Mouse (Mus musculus) lung, embryonic 16.5 days (tissue): ENCODE results near the gene Patl2. TPM values are rescaled to one million over a fixed set of nuclear protein-coding genes. Genes with fewer than 3 reads are reported as not detected.

Source experiments
- ATAC-seq: fragments of 200-750 bp; cut with Nextera tagmentation; 2 replicates; pipeline ENCODE4 v1.8.0; 2017; ENCODE audit warnings: low read depth, mild to moderate bottlenecking, moderate library complexity
- H3K27ac ChIP-seq: fragments of 300-500 bp; sonication (generic); 2 replicates; pipeline ENCODE4 v1.5.1; 2014; ENCODE audit warnings: mild to moderate bottlenecking, control low read depth, low read length
- H3K27me3 ChIP-seq: fragments of 300-500 bp; sonication (generic); 2 replicates; pipeline ENCODE4 v1.6.1; 2014; ENCODE audit warnings: low read depth, low read length, mixed read lengths; ENCODE audit not compliant: control insufficient read depth, insufficient read depth
- H3K36me3 ChIP-seq: fragments of 300-500 bp; sonication (generic); 2 replicates; pipeline ENCODE4 v1.6.1; 2014; ENCODE audit warnings: low read length; ENCODE audit not compliant: control insufficient read depth, insufficient read depth
- H3K4me1 ChIP-seq: fragments of 300-500 bp; sonication (generic); replicated peaks from 2 replicates; pipeline ENCODE4 v1.6.1; 2014; ENCODE audit warnings: low read length, mixed read lengths; ENCODE audit not compliant: control insufficient read depth, insufficient read depth
- H3K4me2 ChIP-seq: fragments of 300-500 bp; sonication (generic); 2 replicates; pipeline ENCODE4 v1.6.1; 2014; ENCODE audit warnings: low read depth, low read length, control low read depth
- H3K4me3 ChIP-seq: fragments of 300-500 bp; sonication (generic); 2 replicates; pipeline ENCODE4 v1.5.1; 2014; ENCODE audit warnings: mild to moderate bottlenecking, low read length, control low read depth
- H3K9ac ChIP-seq: fragments of 300-500 bp; sonication (generic); 2 replicates; pipeline ENCODE4 v1.6.1; 2014; ENCODE audit warnings: low read length, control low read depth
- H3K9me3 ChIP-seq: fragments of 300-500 bp; sonication (generic); 2 replicates; pipeline ENCODE4 v1.6.1; 2016; ENCODE audit warnings: low read length; ENCODE audit not compliant: control insufficient read depth
- WGBS: fragments of 180-500 bp; shearing (Covaris S2); extraction: QIAGEN DNeasy Blood & Tissue Kit; methylation state at CpG from one replicate; pipeline ENCODE4 v1.1.7; 2014; 5-methylcytosine and 5-hydroxymethylcytosine counted together
- polyA plus RNA-seq: library from polyadenylated mRNA; unstranded; fragments of >200 nt; fragmentation: Nextera tagmentation; extraction: Ambion mirVana; gene quantifications from 2 replicates; pipeline ENCODE4 v1.2.1, GENCODE M21; 2015

The Patl2 gene
- polyA plus RNA-seq, 1 experiment from 2014 or later, result not detected

GRCm38 (mm10) chr2:122186751-122187150 is 762 bp upstream of the Patl2 start:
- H3K4me3 ChIP-seq, result no peak overlapping the region
- H3K27ac ChIP-seq, result no peak overlapping the region
- no peaks in the 10 kb centered on the region for H3K9me3 ChIP-seq
- 95% methylated on average over 3 of the region's 3 CpGs for WGBS
- H3K9ac ChIP-seq, result no peak overlapping the region
- ATAC-seq, result no peak
- no peaks in the 10 kb centered on the region for H3K4me1 ChIP-seq
- H3K27me3 ChIP-seq, result no peaks in the 10 kb centered on the region
- H3K36me3 ChIP-seq, result no peaks in the 10 kb centered on the region
- H3K4me2 ChIP-seq, result no peak overlapping the region

DNA sequence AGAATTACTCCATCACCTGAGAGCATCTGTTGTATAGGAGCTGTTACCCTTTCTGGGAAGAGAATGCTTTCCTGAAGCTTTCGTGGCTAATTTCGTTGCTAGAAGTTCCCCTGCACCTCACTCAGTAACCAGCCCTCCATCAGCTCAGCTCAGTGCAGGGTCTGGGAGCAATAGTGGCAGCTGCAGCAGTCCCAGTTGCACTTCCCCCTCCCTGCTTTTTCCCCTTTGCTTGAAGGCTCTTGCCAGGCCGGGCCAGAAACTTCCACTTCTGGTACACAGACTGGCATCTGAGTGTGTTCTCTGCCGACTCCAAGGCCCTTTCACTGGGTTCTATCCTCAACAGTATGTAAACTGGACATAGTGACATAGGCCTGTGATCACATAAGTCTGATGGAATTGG is 903 bp downstream of the Patl2 start:
- H3K36me3 ChIP-seq, result no peaks in the 10 kb centered on the region
- WGBS, result 69% methylated on average over 4 of the region's 4 CpGs
- no peak overlapping the region for H3K4me3 ChIP-seq
- no peak overlapping the region for H3K4me2 ChIP-seq
- no peaks in the 10 kb centered on the region for H3K9me3 ChIP-seq
- ATAC-seq, result no peak
- no peak overlapping the region for H3K9ac ChIP-seq
- no peaks in the 10 kb centered on the region for H3K27me3 ChIP-seq
- no peak overlapping the region for H3K27ac ChIP-seq
- H3K4me1 ChIP-seq, result no peaks in the 10 kb centered on the region

DNA sequence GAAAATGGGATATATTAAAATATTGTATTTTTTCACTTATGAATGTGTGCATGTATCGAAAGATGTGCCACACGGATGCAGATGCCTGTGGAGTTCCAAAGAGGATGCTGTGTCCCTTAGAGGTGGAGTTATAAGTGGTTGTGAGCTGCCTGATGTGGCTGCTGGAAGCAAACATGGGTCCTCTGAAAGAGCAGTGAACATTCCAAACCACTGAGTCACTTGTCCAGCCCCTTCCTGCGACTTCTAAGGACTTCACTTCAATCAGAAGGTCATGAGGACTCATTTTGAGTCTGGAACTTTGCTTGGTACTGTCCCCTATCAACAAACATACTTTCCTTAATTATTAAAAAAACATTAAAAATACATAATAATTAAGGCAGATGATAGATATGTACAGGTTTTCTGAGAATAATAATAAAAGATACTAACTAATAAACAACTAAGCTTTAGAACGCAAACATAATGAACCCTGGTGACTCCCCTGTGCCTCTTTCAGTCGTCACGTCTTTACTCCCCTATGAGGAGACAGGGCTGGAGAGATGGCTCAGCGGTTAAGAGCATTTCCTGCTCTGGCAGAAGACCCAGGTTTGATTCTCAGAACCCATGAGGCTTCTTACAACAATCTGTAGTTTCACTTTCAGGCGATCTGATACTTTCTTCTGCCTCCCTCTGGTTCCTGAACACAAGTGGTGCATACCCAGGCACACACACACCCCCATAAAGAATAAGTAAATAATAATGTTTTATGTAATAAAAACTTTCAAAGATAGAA is 5.8 kb downstream of the Patl2 start:
- Histone ChIP-seq H3K27ac (no peak overlapping the region), H3K27me3 (no peaks in the 10 kb centered on the region), H3K9me3 (no peaks in the 10 kb centered on the region), H3K4me2 (no peak overlapping the region), H3K4me3 (no peak overlapping the region), H3K4me1 (no peaks in the 10 kb centered on the region), H3K36me3 (no peaks in the 10 kb centered on the region), H3K9ac (no peak overlapping the region)
- 61% methylated on average over 8 of the region's 8 CpGs for WGBS
- ATAC-seq, result no peak

DNA sequence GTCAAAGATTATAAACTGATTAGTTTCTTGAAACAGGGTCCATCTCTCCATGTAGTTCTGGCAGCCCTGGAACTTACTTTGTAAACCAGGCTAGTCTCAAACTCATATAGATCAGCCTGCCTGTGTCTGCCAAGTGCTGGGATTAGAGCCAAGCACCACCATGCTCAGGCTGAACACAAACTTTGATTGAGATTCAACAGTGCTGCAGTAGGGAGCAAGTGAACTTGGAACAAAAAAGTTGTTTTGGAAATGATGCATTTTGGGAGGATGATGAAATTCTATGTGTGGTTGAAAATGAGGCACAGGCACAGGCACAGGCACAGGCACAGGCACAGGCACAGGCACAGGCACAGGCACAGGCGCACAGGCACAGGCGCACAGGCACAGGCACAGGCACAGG is 13.8 kb downstream of the Patl2 start:
- 90% methylated on average over 2 of the region's 2 CpGs for WGBS
- ATAC-seq, result peak; percentile 51; the same call in 1 of the 2 replicates
- H3K27ac ChIP-seq, result no peak overlapping the region
- H3K4me1 ChIP-seq, result no peaks in the 10 kb centered on the region
- H3K4me3 ChIP-seq, result no peak overlapping the region
- H3K4me2 ChIP-seq, result no peak overlapping the region
- no peaks in the 10 kb centered on the region for H3K27me3 ChIP-seq
- no peaks in the 10 kb centered on the region for H3K9me3 ChIP-seq
- H3K9ac ChIP-seq, result no peak overlapping the region
- H3K36me3 ChIP-seq, result no peaks in the 10 kb centered on the region

DNA sequence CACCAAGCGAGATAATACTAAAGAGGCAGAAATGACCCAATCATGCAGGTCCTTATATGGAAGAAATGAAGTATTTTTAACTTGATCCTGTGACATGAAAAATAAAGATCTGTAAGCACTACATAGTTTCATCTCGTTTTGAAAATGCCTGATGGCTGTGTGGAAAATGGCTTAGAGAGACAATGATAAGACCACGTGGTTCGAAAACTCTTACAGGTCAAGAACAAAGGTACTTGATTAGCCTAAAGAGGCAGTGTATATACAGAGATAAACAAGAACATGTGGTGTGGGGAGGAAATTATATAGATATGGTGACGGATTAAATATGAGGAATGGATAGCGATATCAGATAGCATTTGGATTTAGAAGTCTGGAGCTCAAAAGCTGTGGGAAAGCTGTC is 14.7 kb downstream of the Patl2 start:
- H3K27ac ChIP-seq, result no peak overlapping the region
- H3K36me3 ChIP-seq, result no peaks in the 10 kb centered on the region
- no peak overlapping the region for H3K4me2 ChIP-seq
- 70% methylated on average over 6 of the region's 6 CpGs for WGBS
- no peak overlapping the region for H3K9ac ChIP-seq
- H3K4me1 ChIP-seq, result no peaks in the 10 kb centered on the region
- ATAC-seq, result no peak
- H3K9me3 ChIP-seq, result no peaks in the 10 kb centered on the region
- H3K27me3 ChIP-seq, result no peaks in the 10 kb centered on the region
- H3K4me3 ChIP-seq, result no peak overlapping the region

DNA sequence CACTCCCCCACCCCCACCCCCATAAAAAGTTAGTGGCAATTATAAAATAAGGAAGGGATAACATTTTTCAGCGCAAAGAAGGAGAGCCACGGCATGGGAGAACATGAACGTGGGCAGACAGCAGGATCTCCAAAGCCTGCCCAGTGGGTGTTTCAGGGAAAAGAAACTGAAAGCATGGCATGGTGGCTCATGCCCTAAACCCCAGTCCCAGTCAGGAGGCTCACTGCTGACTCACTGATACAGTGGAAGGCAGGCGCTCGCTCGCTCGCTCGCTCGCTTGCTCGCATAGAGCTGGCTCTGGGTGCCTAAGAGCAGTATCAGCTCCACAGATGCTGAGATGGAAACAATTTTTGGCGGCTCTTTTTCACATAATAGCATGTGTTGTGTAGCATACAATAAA is 21.7 kb downstream of the Patl2 start:
- WGBS, result 79% methylated on average over 11 of the region's 11 CpGs
- Histone ChIP-seq H3K4me3 (no peak overlapping the region), H3K4me1 (no peaks in the 10 kb centered on the region; the same call in 1 of the 2 replicates), H3K9me3 (no peaks in the 10 kb centered on the region), H3K4me2 (no peak overlapping the region), H3K36me3 (no peaks in the 10 kb centered on the region), H3K9ac (no peak overlapping the region), H3K27ac (no peak overlapping the region), H3K27me3 (no peaks in the 10 kb centered on the region)
- no peak for ATAC-seq

DNA sequence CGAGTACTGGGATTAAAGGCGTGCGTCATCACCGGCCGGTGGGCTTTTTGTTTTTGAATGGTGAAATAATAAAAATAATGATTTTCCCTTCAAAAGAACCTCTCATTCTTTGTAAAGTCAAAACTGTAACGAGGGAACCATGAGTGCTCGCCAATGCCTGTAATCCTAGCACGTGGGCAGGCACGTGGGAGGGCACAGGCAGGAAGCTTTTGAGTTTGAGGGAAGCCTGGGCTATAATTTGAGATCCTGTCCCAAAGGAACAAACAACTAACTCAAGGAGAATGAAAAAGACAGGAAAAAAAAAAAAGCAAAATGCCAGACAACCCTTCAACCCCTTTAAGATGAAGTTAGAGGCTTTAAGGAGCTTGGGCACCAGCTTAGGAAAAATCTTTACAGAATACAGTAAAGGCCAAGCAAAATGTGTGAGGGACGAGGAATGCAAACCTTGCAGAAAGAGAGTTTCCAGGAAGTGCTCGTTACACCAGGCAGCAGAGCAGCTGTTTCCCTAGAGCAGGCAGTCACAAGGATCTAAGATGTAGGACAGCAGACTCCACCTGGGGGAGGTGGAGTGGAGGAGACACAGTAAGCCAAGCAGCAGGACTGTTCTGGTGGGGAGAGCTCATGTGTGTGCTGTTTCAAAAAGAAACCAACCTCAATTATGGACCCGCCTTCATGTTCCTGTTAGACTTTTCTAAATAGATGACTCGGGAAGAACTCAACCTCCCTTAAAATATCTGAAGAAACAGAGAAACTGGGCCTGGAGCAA is 22.4 kb downstream of the Patl2 start:
- Histone ChIP-seq H3K9ac (no peak overlapping the region), H3K4me2 (no peak overlapping the region), H3K4me1 (peaks cover 4% of the 10 kb centered on the region; the same call in 1 of the 2 replicates), H3K4me3 (no peak overlapping the region), H3K27ac (no peak overlapping the region), H3K36me3 (no peaks in the 10 kb centered on the region), H3K27me3 (no peaks in the 10 kb centered on the region), H3K9me3 (no peaks in the 10 kb centered on the region)
- ATAC-seq, result no peak
- WGBS, result 69% methylated on average over 13 of the region's 13 CpGs

DNA sequence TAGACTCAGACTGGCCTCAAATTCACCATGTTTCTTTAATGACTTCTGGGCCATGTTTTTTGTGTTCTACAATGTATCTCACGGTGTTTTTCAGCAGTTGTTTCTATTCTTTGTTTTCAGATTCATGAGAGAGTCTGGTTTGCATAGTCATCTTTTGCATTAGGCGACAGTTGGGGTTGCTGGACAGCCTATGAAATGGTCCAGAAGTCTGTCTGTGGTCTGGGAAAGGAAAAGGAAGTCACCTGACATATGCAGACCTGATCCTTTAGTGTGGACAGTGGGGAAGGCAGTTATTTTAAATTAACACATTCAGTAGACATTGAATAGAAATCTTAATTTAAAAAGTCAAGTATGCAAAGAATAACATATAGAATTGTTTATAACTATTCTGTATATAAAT is 23.5 kb downstream of the Patl2 start:
- no peaks in the 10 kb centered on the region for H3K27me3 ChIP-seq
- 80% methylated on average over 2 of the region's 2 CpGs for WGBS
- H3K4me1 ChIP-seq, result peaks cover 4% of the 10 kb centered on the region; the same call in 1 of the 2 replicates
- no peak overlapping the region for H3K9ac ChIP-seq
- H3K9me3 ChIP-seq, result no peaks in the 10 kb centered on the region
- ATAC-seq, result no peak
- no peak overlapping the region for H3K4me3 ChIP-seq
- H3K36me3 ChIP-seq, result no peaks in the 10 kb centered on the region
- no peak overlapping the region for H3K27ac ChIP-seq
- no peak overlapping the region for H3K4me2 ChIP-seq

DNA sequence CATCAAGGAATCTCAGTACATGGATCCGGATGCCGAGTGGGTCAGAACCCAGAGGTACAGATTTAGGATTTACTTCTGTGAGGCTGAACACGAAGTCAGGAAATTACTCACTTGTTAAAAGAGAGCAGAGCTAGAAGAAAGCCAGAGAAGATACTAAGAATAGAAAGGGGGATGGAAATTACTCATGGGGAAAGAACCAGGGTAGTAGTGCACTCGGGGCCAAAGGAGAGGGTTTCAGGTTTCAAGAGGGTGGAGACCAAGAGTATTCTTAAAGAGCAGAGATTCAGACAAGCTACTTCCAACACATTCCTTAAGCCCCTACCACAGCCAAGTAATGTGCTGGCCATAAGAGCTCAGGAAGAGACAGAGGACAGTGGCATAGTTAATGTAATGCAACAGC is 24.4 kb downstream of the Patl2 start:
- Histone ChIP-seq H3K9ac (no peak overlapping the region), H3K9me3 (no peaks in the 10 kb centered on the region), H3K4me3 (no peak overlapping the region), H3K36me3 (no peaks in the 10 kb centered on the region), H3K27ac (no peak overlapping the region), H3K4me1 (peaks cover 4% of the 10 kb centered on the region; the same call in 1 of the 2 replicates), H3K27me3 (no peaks in the 10 kb centered on the region), H3K4me2 (no peak overlapping the region)
- ATAC-seq, result peak; percentile 56
- 33% methylated on average over 4 of the region's 4 CpGs for WGBS
